Mouse (Mus musculus): ENCODE results near the gene Ubr7. TPM values are rescaled to one million over a fixed set of nuclear protein-coding genes. Genes with fewer than 3 reads are reported as not detected.

Ubr7 gene
- total RNA-seq (2021) = 34.5 and 36.1 TPM in 2 replicates
- long read RNA-seq, transcript Ubr7-201 (11 exons, 3,261 nt) = major isoform, 12 of 31 reads
- long read RNA-seq, partial matches to known transcripts = 2 of 31 reads
- long read RNA-seq, other reads (novel, unspliced or antisense) = 17 of 31 reads

GRCm38 (mm10) chr12:102757689-102758402 is at the start of gene Ubr7, which contains the start of the genes Gm28051 and Gon7:
TSS of gene Ubr7 (plus strand) at chr12:102757967.
TSS of gene Gm28051 (minus strand) at chr12:102757765.
TSS of gene Gon7 (minus strand) at chr12:102757803.
- DNase-seq = peak; percentile 94

GRCm38 (mm10) chr12:102708220-102708619 is 49.5 kb upstream of the Ubr7 start:
- peak; percentile 39 for DNase-seq

GRCm38 (mm10) chr12:102709896-102710295 is 47.9 kb upstream of the Ubr7 start:
- no peak for DNase-seq

DNA sequence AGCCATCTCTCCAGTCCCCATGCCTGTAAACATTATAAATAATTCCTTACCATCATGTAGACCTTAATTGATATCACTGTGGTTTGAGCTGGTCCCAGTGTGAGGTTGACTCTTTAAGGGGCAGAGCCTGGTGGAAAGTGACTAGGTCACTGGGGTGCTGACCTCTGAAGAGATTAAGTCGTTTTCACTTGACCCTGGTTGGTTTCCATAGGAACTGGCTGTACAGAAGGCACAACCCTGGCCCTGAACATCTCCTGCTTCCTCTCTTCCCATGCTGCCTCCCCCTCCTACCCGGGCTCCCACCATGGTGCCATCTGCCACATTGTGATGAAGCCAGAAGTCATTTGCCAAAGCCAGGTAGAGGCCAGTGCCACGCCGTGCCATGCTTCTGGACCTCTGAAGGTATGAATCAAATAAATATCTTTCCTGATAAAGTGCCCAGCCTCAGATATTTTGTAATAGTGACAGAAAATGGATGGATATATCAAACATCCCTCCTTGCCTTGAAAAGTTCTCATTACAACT is 46.9 kb upstream of the Ubr7 start:
- DNase-seq = no peak

GRCm38 (mm10) chr12:102713153-102713865 is 44.5 kb upstream of the Ubr7 start:
- DNase-seq = no peak

DNA sequence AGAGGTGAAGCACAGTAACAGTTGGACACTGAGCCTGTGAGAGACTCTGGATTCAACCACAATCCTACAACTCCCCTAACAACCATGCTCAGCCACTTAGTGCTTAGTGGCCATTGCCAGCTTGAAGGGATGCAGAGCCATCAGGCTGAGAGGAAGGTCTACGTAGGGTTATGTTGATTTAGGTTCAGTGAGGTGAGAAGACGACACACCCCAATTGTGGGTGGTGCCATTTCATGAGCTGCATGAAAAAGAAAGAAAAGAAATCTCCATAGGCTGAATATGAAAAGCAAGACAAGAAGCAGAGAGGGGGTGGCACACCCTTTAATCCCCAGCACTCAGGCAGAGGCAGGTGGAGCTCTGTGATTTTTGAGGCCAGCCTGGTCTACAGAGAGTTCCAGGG is 43.7 kb upstream of the Ubr7 start:
- no peak for DNase-seq

GRCm38 (mm10) chr12:102714654-102715395 is 42.9 kb upstream of the Ubr7 start:
- no peak for DNase-seq

GRCm38 (mm10) chr12:102719552-102720315 is 38.0 kb upstream of the Ubr7 start:
- no peak for DNase-seq

DNA sequence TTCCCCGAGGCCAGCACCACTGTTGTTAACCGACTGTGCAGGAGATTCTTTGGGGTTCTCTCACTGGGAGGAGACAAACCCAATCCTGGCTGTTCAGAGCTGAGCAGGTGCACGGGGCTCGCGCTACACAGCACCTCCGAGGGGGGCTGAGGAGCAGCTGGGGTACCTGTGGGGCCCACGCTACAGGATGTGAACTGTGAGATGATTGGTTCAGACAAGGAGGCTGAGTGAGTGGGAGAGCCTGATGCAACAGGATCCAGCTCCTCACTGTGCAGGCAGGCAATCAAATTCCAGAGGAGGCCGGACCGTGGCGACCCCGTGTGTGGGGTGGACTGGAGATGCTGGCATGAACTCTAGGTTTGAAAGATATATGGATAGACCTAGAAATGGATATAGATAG is 35.3 kb upstream of the Ubr7 start:
- DNase-seq = no peak

GRCm38 (mm10) chr12:102722966-102723365 is 34.8 kb upstream of the Ubr7 start:
- no peak for DNase-seq

- no peak for DNase-seq
Measured at GRCm38 (mm10) chr12:102723861-102724260, 33.9 kb upstream of the Ubr7 start.

- DNase-seq = no peak
Measured at GRCm38 (mm10) chr12:102725146-102725545, 32.6 kb upstream of the Ubr7 start.

GRCm38 (mm10) chr12:102725761-102726175 is 32.0 kb upstream of the Ubr7 start:
- DNase-seq = peak; percentile 49

DNA sequence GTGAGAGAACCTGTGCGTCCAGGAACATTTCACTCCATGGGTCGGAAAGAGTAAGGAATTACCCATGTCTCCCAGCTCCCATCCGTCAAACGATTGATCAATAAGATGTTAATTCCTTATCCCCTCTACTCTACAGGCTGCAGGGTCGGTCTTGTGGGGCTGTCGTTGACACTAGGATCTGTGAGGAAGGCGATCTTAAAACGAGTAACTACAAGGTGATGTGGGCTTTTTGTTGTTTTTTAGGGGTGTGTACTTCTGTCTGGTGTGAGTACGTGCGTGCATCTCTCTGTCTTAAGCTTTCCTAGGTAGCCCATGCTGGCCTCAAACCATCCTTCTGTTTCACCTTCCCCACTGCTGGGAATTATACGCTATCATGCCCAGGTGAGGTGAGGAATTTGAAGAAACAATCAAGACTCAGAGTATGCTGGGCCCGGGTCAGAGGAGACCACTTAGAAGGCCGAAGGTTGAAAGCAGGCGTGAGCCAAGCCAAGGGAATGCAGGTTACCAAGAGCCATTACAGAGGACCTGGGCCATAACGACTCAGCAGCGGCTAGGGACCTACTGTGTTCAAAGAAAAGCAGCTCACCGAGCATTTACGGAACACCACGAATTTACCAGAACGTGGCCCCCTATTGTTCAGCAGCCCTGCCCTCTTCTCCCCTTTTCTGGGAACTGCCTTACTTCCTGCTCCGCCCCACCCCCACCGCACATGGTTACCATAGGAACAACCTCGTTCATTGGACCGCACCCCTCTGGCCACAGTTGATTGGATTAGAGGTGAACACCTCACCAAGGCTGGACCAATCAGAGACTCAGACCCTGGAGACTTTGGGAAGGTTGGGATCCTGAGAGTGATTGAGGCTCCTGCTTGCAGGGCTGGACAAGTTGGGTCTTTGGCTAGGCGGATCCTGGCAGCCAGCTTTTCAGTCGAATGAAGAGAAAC is 27.6 kb upstream of the Ubr7 start:
- DNase-seq = peak; percentile 62

DNA sequence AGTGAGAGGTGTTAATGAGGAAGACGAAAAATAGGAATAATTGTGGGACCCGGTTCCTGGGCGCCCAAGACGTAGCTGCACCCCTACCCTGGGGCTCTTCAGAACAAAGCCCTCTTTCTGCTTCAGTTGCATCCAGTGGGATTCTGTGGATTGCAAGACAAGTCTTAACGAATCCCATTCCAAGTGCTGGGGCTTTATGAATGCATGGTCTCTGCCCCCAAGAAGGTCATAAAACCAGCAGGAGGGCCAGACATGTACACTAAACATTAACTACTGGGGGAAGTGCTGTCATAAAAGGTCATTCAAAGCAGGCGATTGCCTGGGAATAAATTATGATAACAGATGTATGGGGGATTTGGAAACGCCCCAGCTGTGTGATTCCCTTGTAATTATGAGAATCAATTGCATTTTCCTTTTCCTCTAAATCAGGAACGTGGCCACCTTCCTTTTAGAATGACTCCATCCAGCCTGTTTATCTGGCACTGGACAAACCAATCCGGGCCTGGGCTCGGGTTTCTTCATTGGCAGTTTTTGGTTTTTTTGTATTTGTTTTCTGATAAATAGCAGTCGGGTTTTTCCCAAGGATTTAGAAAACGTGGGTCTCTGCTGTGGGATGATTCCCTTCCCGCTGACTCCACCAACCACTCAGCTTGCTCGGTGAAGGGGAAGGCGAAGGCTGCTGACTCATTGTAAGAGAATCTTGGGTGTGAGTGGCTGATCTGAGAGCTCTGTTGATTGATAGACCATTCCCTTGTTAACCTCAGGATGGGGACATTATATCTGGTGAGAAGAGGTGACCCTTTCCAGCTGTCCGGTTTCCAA is 26.8 kb upstream of the Ubr7 start:
- peak; percentile 28 for DNase-seq

- peak; percentile 70 for DNase-seq
Measured at GRCm38 (mm10) chr12:102733381-102733780, 24.4 kb upstream of the Ubr7 start.

DNA sequence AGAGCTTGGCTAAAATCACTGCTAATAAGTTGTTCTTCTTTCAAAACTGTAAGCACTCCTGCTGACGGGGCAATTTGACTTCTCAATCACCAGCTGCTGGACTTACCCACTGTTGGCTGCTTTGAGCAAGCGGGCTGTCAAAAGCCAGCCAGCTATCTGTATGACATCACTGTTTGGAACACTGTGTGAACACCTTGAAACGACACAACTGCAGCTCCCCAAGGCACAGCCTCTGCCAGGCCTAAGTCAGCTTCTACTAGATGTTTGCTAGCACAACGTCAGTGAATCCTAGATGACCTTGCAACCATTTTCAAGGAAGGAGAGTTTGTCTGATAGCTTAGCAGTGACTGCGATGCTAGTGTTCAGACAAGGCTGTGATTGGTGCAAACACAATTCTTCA is 18.7 kb upstream of the Ubr7 start:
- DNase-seq = no peak

DNA sequence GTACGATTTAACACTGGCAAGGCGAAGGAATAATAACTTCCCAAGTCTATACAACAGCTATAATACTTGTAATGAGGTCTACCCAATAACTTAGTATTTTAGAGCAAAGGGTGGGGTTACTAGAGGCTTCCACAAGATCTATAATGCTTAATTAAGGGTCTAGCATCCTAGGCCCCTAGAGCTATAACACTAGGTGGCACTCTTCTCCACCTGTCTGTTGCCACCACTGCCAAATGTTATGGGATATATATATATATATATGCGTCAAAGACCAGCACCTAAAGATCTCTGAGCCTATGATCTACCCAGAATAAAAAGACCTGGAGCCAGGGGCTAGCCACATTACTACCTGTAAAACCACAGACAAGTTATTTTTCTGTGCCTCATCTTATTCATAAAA is 17.5 kb upstream of the Ubr7 start:
- DNase-seq = no peak

DNA sequence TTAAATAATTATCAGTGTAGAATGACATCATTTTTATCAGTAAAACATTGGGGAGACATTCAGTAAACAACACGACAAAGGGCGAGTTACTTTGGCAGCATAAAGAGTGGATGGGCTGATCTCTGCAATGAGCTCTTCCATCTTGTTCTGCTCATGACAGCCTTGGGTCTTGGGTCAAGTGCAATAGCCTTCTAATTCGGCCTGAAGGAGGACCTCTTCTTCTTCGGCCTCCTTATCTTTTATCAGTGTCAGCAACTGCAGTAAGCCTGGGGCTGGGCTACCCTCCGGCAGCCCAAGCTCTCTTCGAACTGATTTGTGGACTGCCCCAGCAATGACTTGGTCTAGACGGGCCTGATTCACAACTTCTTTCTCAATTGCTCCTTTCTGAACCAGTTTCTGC is 15.7 kb upstream of the Ubr7 start:
- no peak for DNase-seq

Data from adrenal gland, postnatal 25 days (tissue).